Mouse (Mus musculus) bone marrow, adult 2 months (tissue): ENCODE measurements around the gene Slc44a2.

Experiments
- CTCF ChIP-seq: fragments of 200-500 bp; IDR thresholded peaks from 2 replicates; pipeline ENCODE4 v1.5.1; 2011; ENCODE audit warnings: low read length, control low read depth; ENCODE audit not compliant: control insufficient read depth, insufficient read depth
- POLR2A ChIP-seq: fragments of 200-500 bp; IDR thresholded peaks from 2 replicates; pipeline ENCODE4 v1.6.1; 2011; ENCODE audit warnings: low read depth, mild to moderate bottlenecking, control low read depth, low read length, borderline replicate concordance; ENCODE audit not compliant: control insufficient read depth

DNA sequence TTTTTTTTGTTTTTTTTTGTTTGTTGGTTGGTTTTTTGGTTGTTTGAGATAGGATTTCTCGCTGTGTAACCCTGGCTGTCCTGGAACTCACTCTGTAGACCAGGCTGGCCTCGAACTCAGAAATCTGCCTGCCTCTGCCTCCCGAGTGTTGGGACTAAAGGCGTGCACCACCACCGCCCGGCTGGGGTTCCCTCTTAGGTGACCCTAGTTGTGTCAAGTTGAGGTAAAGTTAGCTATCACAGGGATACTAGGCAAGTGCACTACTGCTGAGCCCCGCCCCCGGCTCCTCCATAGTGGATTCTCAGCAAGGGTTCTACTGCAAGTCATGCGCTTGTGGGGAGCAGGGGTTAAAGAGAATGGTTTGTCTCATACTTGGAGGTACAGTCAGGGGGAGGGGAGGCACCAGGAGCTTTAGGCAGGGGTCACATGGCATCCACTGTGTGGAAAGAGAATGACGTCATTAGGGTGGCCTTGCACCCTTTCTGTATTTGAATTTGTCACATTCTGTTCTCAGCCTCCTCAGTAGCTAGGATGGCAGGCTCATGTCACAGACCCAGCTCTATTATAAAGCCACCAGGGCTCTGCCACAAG, 9.3 kb downstream of the Slc44a2 start:
- TF ChIP-seq POLR2A = no peak
- TF ChIP-seq CTCF = no peak
